Mouse (Mus musculus): ENCODE data around the gene Cradd. TPM values are rescaled to one million over a fixed set of nuclear protein-coding genes. Genes with fewer than 3 reads are reported as not detected.

The Cradd gene
- total RNA-seq, 2 experiments from 2014 or later, result 12.1 to 14.3 TPM

- no peak for DNase-seq
Observed at GRCm38 (mm10) chr10:95275488-95275887, 48.4 kb downstream of the Cradd start.

- no peak for DNase-seq
Observed at GRCm38 (mm10) chr10:95273226-95273625, 50.7 kb downstream of the Cradd start.

GRCm38 (mm10) chr10:95269151-95269550, 54.8 kb downstream of the Cradd start:
- DNase-seq, result no peak

- peak; percentile 27 for DNase-seq
Observed at GRCm38 (mm10) chr10:95268366-95268765, 55.6 kb downstream of the Cradd start.

GRCm38 (mm10) chr10:95266983-95267382, 57.0 kb downstream of the Cradd start:
- DNase-seq, result no peak

- DNase-seq, result no peak
Observed at GRCm38 (mm10) chr10:95266041-95266762, 57.7 kb downstream of the Cradd start.

- no peak for DNase-seq
Observed at GRCm38 (mm10) chr10:95265576-95265975, 58.4 kb downstream of the Cradd start.

- DNase-seq, result peak; percentile 56
Observed at GRCm38 (mm10) chr10:95264485-95265321, 59.2 kb downstream of the Cradd start.

- DNase-seq, result no peak
Observed at GRCm38 (mm10) chr10:95262388-95262787, 61.5 kb downstream of the Cradd start.

GRCm38 (mm10) chr10:95261279-95261678, 62.7 kb downstream of the Cradd start:
- no peak for DNase-seq

- peak; percentile 38 for DNase-seq
Observed at GRCm38 (mm10) chr10:95260420-95260819, 63.5 kb downstream of the Cradd start.

GRCm38 (mm10) chr10:95258471-95259155, 65.3 kb downstream of the Cradd start:
- peak; percentile 19 for DNase-seq

- no peak for DNase-seq
Observed at GRCm38 (mm10) chr10:95257979-95258378, 66.0 kb downstream of the Cradd start.

- DNase-seq, result no peak
Observed at GRCm38 (mm10) chr10:95256095-95256494, 67.8 kb downstream of the Cradd start.

- no peak for DNase-seq
Observed at GRCm38 (mm10) chr10:95255018-95255680, 68.8 kb downstream of the Cradd start.

GRCm38 (mm10) chr10:95254453-95255001, 69.4 kb downstream of the Cradd start:
- DNase-seq, result peak; percentile 31

- DNase-seq, result no peak
Observed at GRCm38 (mm10) chr10:95254046-95254445, 69.9 kb downstream of the Cradd start.

- no peak for DNase-seq
Observed at GRCm38 (mm10) chr10:95251674-95252073, 72.3 kb downstream of the Cradd start.

- DNase-seq, result no peak
Observed at GRCm38 (mm10) chr10:95248362-95248761, 75.6 kb downstream of the Cradd start.

GRCm38 (mm10) chr10:95246696-95247095, 77.2 kb downstream of the Cradd start:
- no peak for DNase-seq

- DNase-seq, result no peak
Observed at GRCm38 (mm10) chr10:95245680-95245982, 78.3 kb downstream of the Cradd start.
